Mouse (Mus musculus): Measurements from ENCODE around the gene Zmiz1. TPM values are rescaled to one million over a fixed set of nuclear protein-coding genes. Genes with fewer than 3 reads are reported as not detected.
A peak's percentile ranks its signal among the peaks of the same experiment; 100 is the strongest.

Zmiz1 gene
- total RNA-seq, 2 experiments from 2014 or later = 26.4 to 29.8 TPM

- DNase-seq = no peak
Measured at GRCm38 (mm10) chr14:25591000-25591399, 132.0 kb downstream of the Zmiz1 start.

- DNase-seq = no peak
Measured at GRCm38 (mm10) chr14:25591426-25591825, 132.4 kb downstream of the Zmiz1 start.

- no peak for DNase-seq
Measured at GRCm38 (mm10) chr14:25592522-25592921, 133.5 kb downstream of the Zmiz1 start.

- DNase-seq = no peak
Measured at GRCm38 (mm10) chr14:25593876-25594275, 134.9 kb downstream of the Zmiz1 start.

GRCm38 (mm10) chr14:25594611-25595010 lies 135.6 kb downstream of the Zmiz1 start:
- DNase-seq = no peak

- no peak for DNase-seq
Measured at GRCm38 (mm10) chr14:25598960-25599359, 140.0 kb downstream of the Zmiz1 start.

- DNase-seq = peak; percentile 56
Measured at GRCm38 (mm10) chr14:25599934-25600333, 140.9 kb downstream of the Zmiz1 start.

GRCm38 (mm10) chr14:25600358-25600757 lies 141.4 kb downstream of the Zmiz1 start:
- no peak for DNase-seq

- no peak for DNase-seq
Measured at GRCm38 (mm10) chr14:25600951-25601350, 142.0 kb downstream of the Zmiz1 start.

GRCm38 (mm10) chr14:25602018-25602417 lies 143.0 kb downstream of the Zmiz1 start:
- no peak for DNase-seq

- no peak for DNase-seq
Measured at GRCm38 (mm10) chr14:25604395-25605142, 145.6 kb downstream of the Zmiz1 start.

- DNase-seq = peak; percentile 65
Measured at GRCm38 (mm10) chr14:25606372-25607140, 147.6 kb downstream of the Zmiz1 start.

GRCm38 (mm10) chr14:25607141-25607967 lies 148.4 kb downstream of the Zmiz1 start:
- DNase-seq = peak; percentile 55

- DNase-seq = no peak
Measured at GRCm38 (mm10) chr14:25607968-25608491, 149.0 kb downstream of the Zmiz1 start.

GRCm38 (mm10) chr14:25608618-25609017 lies 149.6 kb downstream of the Zmiz1 start:
- no peak for DNase-seq

GRCm38 (mm10) chr14:25609355-25609754 lies 150.4 kb downstream of the Zmiz1 start:
- DNase-seq = no peak

GRCm38 (mm10) chr14:25610396-25611158 lies 151.6 kb downstream of the Zmiz1 start:
- DNase-seq = no peak

GRCm38 (mm10) chr14:25611159-25611697 lies 152.2 kb downstream of the Zmiz1 start:
- no peak for DNase-seq

GRCm38 (mm10) chr14:25611815-25612698 lies 153.1 kb downstream of the Zmiz1 start:
- no peak for DNase-seq

- DNase-seq = no peak
Measured at GRCm38 (mm10) chr14:25613942-25614575, 155.1 kb downstream of the Zmiz1 start.

All from gastrocnemius, postnatal 25 days (tissue).